Mouse (Mus musculus): ENCODE results near the gene Ush2a. TPM values are rescaled to one million over a fixed set of nuclear protein-coding genes. Genes with fewer than 3 reads are reported as not detected.

The Ush2a gene
- total and polyA plus RNA-seq, 3 experiments, result under 0.01 to 0.04 TPM; not detected in 1

- H3K9ac ChIP-seq (ENCODE audit: control insufficient read depth, low read depth, low read length, poor library complexity, severe bottlenecking), result no peak overlapping the region
- H3K79me2 ChIP-seq (ENCODE audit: control insufficient read depth, insufficient read depth, low read length, poor library complexity), result no peaks in the 10 kb centered on the region
- TF ChIP-seq MYC (IDR thresholded peaks at IDR 0.05; ENCODE audit: low read depth, low read length) (no peak), KAT2A (conservative IDR thresholded peaks at IDR 0.05; ENCODE audit: low read depth, low read length) (no peak), MAX (IDR thresholded peaks at IDR 0.05; ENCODE audit: low read length) (no peak), ELF1 (IDR thresholded peaks at IDR 0.05; ENCODE audit: low read depth, low read length) (no peak), USF1 (IDR thresholded peaks at IDR 0.05; ENCODE audit: low read depth, low read length) (no peak), ZMIZ1 (IDR thresholded peaks at IDR 0.05; ENCODE audit: low read depth, low read length) (no peak), CTCF (IDR thresholded peaks at IDR 0.05 in 2 of 3, conservative IDR thresholded peaks at IDR 0.05 in 1 of 3; ENCODE audit: control insufficient read depth in 1 of 3, insufficient read depth in 1 of 3, low read depth in 2 of 3, low read length in 3 of 3, poor library complexity in 1 of 3, severe bottlenecking in 1 of 3) (no peak), JUND (IDR thresholded peaks at IDR 0.05; ENCODE audit: low read depth, low read length) (no peak), RCOR1 (IDR thresholded peaks at IDR 0.05; ENCODE audit: low read depth, low read length) (no peak), NELFE (IDR thresholded peaks at IDR 0.05; ENCODE audit: low read depth, low read length) (no peak), MXI1 (IDR thresholded peaks at IDR 0.05; ENCODE audit: low read depth, low read length) (no peak), E2F4 (IDR thresholded peaks at IDR 0.05; ENCODE audit: borderline replicate concordance, low read depth, low read length) (no peak), SIN3A (IDR thresholded peaks at IDR 0.05; ENCODE audit: low read length) (no peak)
- H3K4me1 ChIP-seq (ENCODE audit: control insufficient read depth in 1 of 2, insufficient read depth in 2 of 2, low read length in 2 of 2), result no peaks in the 10 kb centered on the region
- no peak overlapping the region for H3K4me3 ChIP-seq (ENCODE audit: control insufficient read depth in 1 of 2, insufficient read depth in 1 of 2, low read depth in 2 of 2, low read length in 2 of 2)
- no peak for DNase-seq (ENCODE audit: low read depth, low spot score)
- H3K9me3 ChIP-seq (replicated peaks; ENCODE audit: insufficient read depth, low read length), result no peaks in the 10 kb centered on the region
- H3K27me3 ChIP-seq (ENCODE audit: control insufficient read depth in 1 of 2, insufficient read depth in 2 of 2, low read length in 2 of 2), result no peaks in the 10 kb centered on the region; a peak in 1 of 4 replicates
- no peak overlapping the region for H3K27ac ChIP-seq (ENCODE audit: control insufficient read depth, low read depth, low read length)
- H3K36me3 ChIP-seq (ENCODE audit: control insufficient read depth in 1 of 2, insufficient read depth in 2 of 2, low read length in 2 of 2), result no peaks in the 10 kb centered on the region
These were observed 1.3 kb upstream of the Ush2a start for GRCm38 (mm10) chr1:188260259-188261107.

GRCm38 (mm10) chr1:188267127-188267722, 5.4 kb downstream of the Ush2a start:
- H3K4me3 ChIP-seq (ENCODE audit: control insufficient read depth in 1 of 2, insufficient read depth in 1 of 2, low read depth in 2 of 2, low read length in 2 of 2), result no peak overlapping the region
- no peak overlapping the region for H3K27ac ChIP-seq (ENCODE audit: control insufficient read depth, low read depth, low read length)
- H3K4me1 ChIP-seq (ENCODE audit: control insufficient read depth in 1 of 2, insufficient read depth in 2 of 2, low read length in 2 of 2), result no peaks in the 10 kb centered on the region
- no peak overlapping the region for H3K9ac ChIP-seq (ENCODE audit: control insufficient read depth, low read depth, low read length, poor library complexity, severe bottlenecking)
- H3K9me3 ChIP-seq (replicated peaks; ENCODE audit: insufficient read depth, low read length), result no peaks in the 10 kb centered on the region
- TF ChIP-seq ZC3H11A (IDR thresholded peaks at IDR 0.05; ENCODE audit: low read depth, low read length), result no peak
- no peak for TF ChIP-seq MYC (IDR thresholded peaks at IDR 0.05; ENCODE audit: low read depth, low read length)
- no peak for TF ChIP-seq HCFC1 (IDR thresholded peaks at IDR 0.05; ENCODE audit: low read depth, low read length)
- TF ChIP-seq MEF2A (IDR thresholded peaks at IDR 0.05; ENCODE audit: extremely low read depth, insufficient replicate concordance, low read depth, low read length, poor library complexity, severe bottlenecking), result no peak
- no peak for TF ChIP-seq JUND (IDR thresholded peaks at IDR 0.05; ENCODE audit: low read depth, low read length)
- no peak for TF ChIP-seq GABPA (IDR thresholded peaks at IDR 0.05; ENCODE audit: low read depth, low read length)
- no peak for TF ChIP-seq ZMIZ1 (IDR thresholded peaks at IDR 0.05; ENCODE audit: low read depth, low read length)
- TF ChIP-seq MAFK (IDR thresholded peaks at IDR 0.05; ENCODE audit: borderline replicate concordance, low read depth, low read length), result no peak
- no peak for TF ChIP-seq SMC3 (IDR thresholded peaks at IDR 0.05; ENCODE audit: low read depth, low read length)
- no peaks in the 10 kb centered on the region for H3K79me2 ChIP-seq (ENCODE audit: control insufficient read depth, insufficient read depth, low read length, poor library complexity)
- DNase-seq (ENCODE audit: low read depth, low spot score), result no peak
- H3K27me3 ChIP-seq (ENCODE audit: control insufficient read depth in 1 of 2, insufficient read depth in 2 of 2, low read length in 2 of 2), result no peaks in the 10 kb centered on the region; a peak in 1 of 4 replicates
- H3K36me3 ChIP-seq (ENCODE audit: control insufficient read depth in 1 of 2, insufficient read depth in 2 of 2, low read length in 2 of 2), result no peaks in the 10 kb centered on the region

Data from MEL (cell line).